Mouse (Mus musculus) bone marrow macrophage, adult 2 months (primary cell): ENCODE results near the gene Utp3.

Source experiments
- CTCF ChIP-seq: IDR thresholded peaks from 2 replicates; pipeline ENCODE4 v1.5.1; 2012; ENCODE audit warnings: low read depth, mild to moderate bottlenecking, low read length, moderate library complexity
- POLR2A ChIP-seq: IDR thresholded peaks from 2 replicates; pipeline ENCODE4 v1.6.1; 2012; ENCODE audit warnings: mild to moderate bottlenecking, low read depth, low read length, borderline replicate concordance

GRCm38 (mm10) chr5:88508555-88508954 is 45.7 kb upstream of the Utp3 start:
- TF ChIP-seq POLR2A (no peak), CTCF (no peak)
